Mouse (Mus musculus) neural tube, embryonic 15.5 days (tissue): ENCODE data around the gene Insl6. TPM values are rescaled to one million over a fixed set of nuclear protein-coding genes. Genes with fewer than 3 reads are reported as not detected.

Experiments
- ATAC-seq: fragments of 200-750 bp; cut with Nextera tagmentation; 2 replicates; pipeline ENCODE4 v1.8.0; 2017; ENCODE audit warnings: mild to moderate bottlenecking, moderate TSS enrichment, moderate library complexity; ENCODE audit not compliant: low FRiP score
- H3K27ac ChIP-seq: fragments of 300-500 bp; sonication (generic); replicated peaks from 2 replicates; pipeline ENCODE4 v1.5.1; 2015; ENCODE audit warnings: mild to moderate bottlenecking, inconsistent platforms
- H3K27me3 ChIP-seq: fragments of 300-500 bp; sonication (generic); replicated peaks from 2 replicates; pipeline ENCODE4 v1.6.1; 2015; ENCODE audit warnings: inconsistent platforms
- H3K36me3 ChIP-seq: fragments of 300-500 bp; sonication (generic); 2 replicates; pipeline ENCODE4 v1.6.1; 2015; ENCODE audit warnings: inconsistent platforms
- H3K4me1 ChIP-seq: fragments of 300-500 bp; sonication (generic); 2 replicates; pipeline ENCODE4 v1.6.1; 2015; ENCODE audit warnings: inconsistent platforms
- H3K4me2 ChIP-seq: fragments of 300-500 bp; sonication (generic); 2 replicates; pipeline ENCODE4 v1.6.1; 2015; ENCODE audit warnings: inconsistent platforms, mild to moderate bottlenecking, moderate library complexity
- H3K4me3 ChIP-seq: fragments of 300-500 bp; sonication (generic); replicated peaks from 2 replicates; pipeline ENCODE4 v1.5.1; 2015; ENCODE audit warnings: mild to moderate bottlenecking, inconsistent platforms
- H3K9ac ChIP-seq: fragments of 300-500 bp; sonication (generic); replicated peaks from 2 replicates; pipeline ENCODE4 v1.6.1; 2015; ENCODE audit warnings: mild to moderate bottlenecking, inconsistent platforms
- H3K9me3 ChIP-seq: fragments of 300-500 bp; sonication (generic); replicated peaks from 2 replicates; pipeline ENCODE4 v1.6.1; 2016; ENCODE audit warnings: inconsistent platforms
- WGBS: fragments of 180-500 bp; shearing (Covaris S2); methylation state at CpG from one replicate; pipeline ENCODE4 v1.1.7; 2015; ENCODE audit warnings: mixed read lengths; 5-methylcytosine and 5-hydroxymethylcytosine counted together
- polyA plus RNA-seq: library from polyadenylated mRNA; unstranded; fragments of >200 nt; fragmentation: Nextera tagmentation; extraction: Ambion mirVana; gene quantifications from 2 replicates; pipeline ENCODE4 v1.2.1, GENCODE M21; 2015

Gene Insl6
- polyA plus RNA-seq, 1 experiment from 2014 or later = 1.7 TPM

- Histone ChIP-seq H3K9me3 (no peaks in the 10 kb centered on the region), H3K9ac (no peak overlapping the region), H3K27me3 (no peaks in the 10 kb centered on the region), H3K36me3 (peaks cover 5% of the 10 kb centered on the region; the same call in 1 of the 2 replicates), H3K4me2 (no peak overlapping the region), H3K4me1 (no peaks in the 10 kb centered on the region), H3K27ac (no peak overlapping the region), H3K4me3 (no peak overlapping the region)
- WGBS = 83% methylated on average over 6 of the region's 6 CpGs
- ATAC-seq = no peak
Observed at GRCm38 (mm10) chr19:29345636-29346035, 20.5 kb upstream of the Insl6 start.

GRCm38 (mm10) chr19:29344868-29345267 is 19.7 kb upstream of the Insl6 start:
- Histone ChIP-seq H3K9ac (no peak overlapping the region), H3K4me2 (no peak overlapping the region), H3K27ac (no peak overlapping the region), H3K9me3 (no peaks in the 10 kb centered on the region), H3K36me3 (peaks cover 2% of the 10 kb centered on the region; the same call in 1 of the 2 replicates), H3K27me3 (no peaks in the 10 kb centered on the region), H3K4me1 (no peaks in the 10 kb centered on the region), H3K4me3 (no peak overlapping the region)
- no peak for ATAC-seq

GRCm38 (mm10) chr19:29342281-29342680 is 17.1 kb upstream of the Insl6 start:
- Histone ChIP-seq H3K4me2 (no peak overlapping the region), H3K27me3 (no peaks in the 10 kb centered on the region), H3K4me1 (no peaks in the 10 kb centered on the region), H3K4me3 (no peak overlapping the region), H3K9ac (no peak overlapping the region), H3K36me3 (no peaks in the 10 kb centered on the region), H3K9me3 (no peaks in the 10 kb centered on the region), H3K27ac (no peak overlapping the region)
- no peak for ATAC-seq
- 82% methylated on average over 6 of the region's 6 CpGs for WGBS

GRCm38 (mm10) chr19:29341029-29341428 is 15.9 kb upstream of the Insl6 start:
- ATAC-seq = no peak
- no peak overlapping the region for H3K4me2 ChIP-seq
- 76% methylated on average over 4 of the region's 4 CpGs for WGBS
- no peaks in the 10 kb centered on the region for H3K36me3 ChIP-seq
- no peaks in the 10 kb centered on the region for H3K9me3 ChIP-seq
- H3K27me3 ChIP-seq = no peaks in the 10 kb centered on the region
- H3K9ac ChIP-seq = no peak overlapping the region
- H3K27ac ChIP-seq = no peak overlapping the region
- H3K4me3 ChIP-seq = no peak overlapping the region
- no peaks in the 10 kb centered on the region for H3K4me1 ChIP-seq

- Histone ChIP-seq H3K36me3 (no peaks in the 10 kb centered on the region), H3K9ac (no peak overlapping the region), H3K4me1 (peaks cover 10% of the 10 kb centered on the region; the same call in 1 of the 2 replicates), H3K27ac (no peak overlapping the region), H3K4me2 (no peak overlapping the region), H3K9me3 (no peaks in the 10 kb centered on the region), H3K27me3 (no peaks in the 10 kb centered on the region), H3K4me3 (no peak overlapping the region)
- 85% methylated on average over 2 of the region's 2 CpGs for WGBS
- no peak for ATAC-seq
Observed at GRCm38 (mm10) chr19:29336624-29337023, 11.5 kb upstream of the Insl6 start.

GRCm38 (mm10) chr19:29334068-29334745 is 9.1 kb upstream of the Insl6 start, which contains the start of gene Rln1:
TSS of gene Rln1 (minus strand) at chr19:29334670.
- Histone ChIP-seq H3K36me3 (no peaks in the 10 kb centered on the region), H3K4me1 (peaks cover 10% of the 10 kb centered on the region; the same call in 1 of the 2 replicates), H3K4me3 (peak within 1 kb of the TSS; percentile 47), H3K4me2 (peak within 1 kb of the TSS; percentile 77), H3K9me3 (no peaks in the 10 kb centered on the region), H3K9ac (peak within 1 kb of the TSS; percentile 60), H3K27ac (peak within 1 kb of the TSS; percentile 38), H3K27me3 (no peaks in the 10 kb centered on the region)
- WGBS = 2% methylated on average over 23 of the region's 23 CpGs
- peak; percentile 91 for ATAC-seq

GRCm38 (mm10) chr19:29326822-29327552 is 1.8 kb upstream of the Insl6 start:
- H3K9ac ChIP-seq = no peak overlapping the region
- no peaks in the 10 kb centered on the region for H3K36me3 ChIP-seq
- WGBS = 83% methylated on average over 13 of the region's 13 CpGs
- no peaks in the 10 kb centered on the region for H3K9me3 ChIP-seq
- no peak overlapping the region for H3K27ac ChIP-seq
- no peak for ATAC-seq
- H3K4me1 ChIP-seq = peaks cover 5% of the 10 kb centered on the region
- H3K27me3 ChIP-seq = no peaks in the 10 kb centered on the region
- H3K4me3 ChIP-seq = no peak overlapping the region
- no peak overlapping the region for H3K4me2 ChIP-seq

GRCm38 (mm10) chr19:29326396-29326795 is 1.2 kb upstream of the Insl6 start:
- H3K27me3 ChIP-seq = no peaks in the 10 kb centered on the region
- H3K4me3 ChIP-seq = no peak overlapping the region
- no peak overlapping the region for H3K4me2 ChIP-seq
- H3K9me3 ChIP-seq = no peaks in the 10 kb centered on the region
- peaks cover 5% of the 10 kb centered on the region for H3K4me1 ChIP-seq
- WGBS = 81% methylated on average over 4 of the region's 4 CpGs
- no peak overlapping the region for H3K27ac ChIP-seq
- ATAC-seq = no peak
- H3K36me3 ChIP-seq = no peaks in the 10 kb centered on the region
- H3K9ac ChIP-seq = no peak overlapping the region

GRCm38 (mm10) chr19:29325852-29326180 is 660 bp upstream of the Insl6 start:
- Histone ChIP-seq H3K9me3 (no peaks in the 10 kb centered on the region), H3K9ac (no peak overlapping the region), H3K36me3 (no peaks in the 10 kb centered on the region), H3K4me2 (peak overlapping the region; percentile 70), H3K27ac (no peak overlapping the region), H3K4me1 (peaks cover 5% of the 10 kb centered on the region), H3K27me3 (no peaks in the 10 kb centered on the region), H3K4me3 (no peak overlapping the region)
- 71% methylated on average over 9 of the region's 9 CpGs for WGBS
- no peak for ATAC-seq

GRCm38 (mm10) chr19:29323416-29324049 is 1.6 kb downstream of the Insl6 start:
- H3K27me3 ChIP-seq = no peaks in the 10 kb centered on the region
- ATAC-seq = no peak
- H3K9me3 ChIP-seq = no peaks in the 10 kb centered on the region
- no peak overlapping the region for H3K4me3 ChIP-seq
- peaks cover 5% of the 10 kb centered on the region for H3K4me1 ChIP-seq
- no peak overlapping the region for H3K9ac ChIP-seq
- WGBS = 86% methylated on average over 8 of the region's 8 CpGs
- no peak overlapping the region for H3K27ac ChIP-seq
- H3K4me2 ChIP-seq = no peak overlapping the region
- no peaks in the 10 kb centered on the region for H3K36me3 ChIP-seq

GRCm38 (mm10) chr19:29312661-29313060 is 12.5 kb downstream of the Insl6 start:
- Histone ChIP-seq H3K9me3 (peaks cover 5% of the 10 kb centered on the region; the same call in 1 of the 2 replicates), H3K9ac (no peak overlapping the region), H3K4me2 (no peak overlapping the region), H3K4me1 (no peaks in the 10 kb centered on the region), H3K27ac (no peak overlapping the region), H3K27me3 (no peaks in the 10 kb centered on the region), H3K36me3 (peaks cover 30% of the 10 kb centered on the region), H3K4me3 (no peak overlapping the region)
- WGBS = 57% methylated on average over 7 of the region's 7 CpGs
- no peak for ATAC-seq

- peaks cover 3% of the 10 kb centered on the region; the same call in 1 of the 2 replicates for H3K9me3 ChIP-seq
- WGBS = 93% methylated on average over 8 of the region's 8 CpGs
- H3K9ac ChIP-seq = no peak overlapping the region
- no peaks in the 10 kb centered on the region for H3K4me1 ChIP-seq
- no peaks in the 10 kb centered on the region for H3K27me3 ChIP-seq
- no peak overlapping the region for H3K4me2 ChIP-seq
- H3K27ac ChIP-seq = no peak overlapping the region
- H3K36me3 ChIP-seq = peaks cover 30% of the 10 kb centered on the region
- H3K4me3 ChIP-seq = no peak overlapping the region
- no peak for ATAC-seq
Observed at GRCm38 (mm10) chr19:29311791-29312190, 13.4 kb downstream of the Insl6 start.
